Mouse (Mus musculus) neural tube, embryonic 12.5 days (tissue): ENCODE measurements around the gene Irak3. TPM values are rescaled to one million over a fixed set of nuclear protein-coding genes. Genes with fewer than 3 reads are reported as not detected.
A peak's percentile ranks its signal among the peaks of the same experiment; 100 is the strongest.

Experiments used
- ATAC-seq: fragments of 200-750 bp; cut with Nextera tagmentation; 2 replicates; pipeline ENCODE4 v1.8.0; 2017; ENCODE audit warnings: low read depth, mild to moderate bottlenecking, moderate TSS enrichment, moderate library complexity; ENCODE audit not compliant: low FRiP score
- H3K27ac ChIP-seq: fragments of 300-500 bp; sonication (generic); 2 replicates; pipeline ENCODE4 v1.5.1; 2016
- H3K27me3 ChIP-seq: fragments of 300-500 bp; sonication (generic); replicated peaks from 2 replicates; pipeline ENCODE4 v1.6.1; 2016; ENCODE audit warnings: mild to moderate bottlenecking
- H3K36me3 ChIP-seq: fragments of 300-500 bp; sonication (generic); 2 replicates; pipeline ENCODE4 v1.6.1; 2016; ENCODE audit warnings: mild to moderate bottlenecking
- H3K4me1 ChIP-seq: fragments of 300-500 bp; sonication (generic); 2 replicates; pipeline ENCODE4 v1.6.1; 2016
- H3K4me2 ChIP-seq: fragments of 300-500 bp; sonication (generic); replicated peaks from 2 replicates; pipeline ENCODE4 v1.6.1; 2016; ENCODE audit warnings: mild to moderate bottlenecking
- H3K4me3 ChIP-seq: fragments of 300-500 bp; sonication (generic); 2 replicates; pipeline ENCODE4 v1.5.1; 2016
- H3K9ac ChIP-seq: fragments of 300-500 bp; sonication (generic); 2 replicates; pipeline ENCODE4 v1.6.1; 2016; ENCODE audit warnings: mild to moderate bottlenecking
- H3K9me3 ChIP-seq: fragments of 300-500 bp; sonication (generic); 2 replicates; pipeline ENCODE4 v1.6.1; 2016; ENCODE audit warnings: mild to moderate bottlenecking
- WGBS: fragments of 180-500 bp; shearing (Covaris S2); methylation state at CpG from one replicate; pipeline ENCODE4 v1.1.7; 2016; 5-methylcytosine and 5-hydroxymethylcytosine counted together
- polyA plus RNA-seq: library from polyadenylated mRNA; unstranded; fragments of >200 nt; fragmentation: Nextera tagmentation; extraction: Ambion mirVana; gene quantifications from 2 replicates; pipeline ENCODE4 v1.2.1, GENCODE M21; 2016

Irak3 gene
- polyA plus RNA-seq, 1 experiment from 2014 or later = 0.79 TPM

DNA sequence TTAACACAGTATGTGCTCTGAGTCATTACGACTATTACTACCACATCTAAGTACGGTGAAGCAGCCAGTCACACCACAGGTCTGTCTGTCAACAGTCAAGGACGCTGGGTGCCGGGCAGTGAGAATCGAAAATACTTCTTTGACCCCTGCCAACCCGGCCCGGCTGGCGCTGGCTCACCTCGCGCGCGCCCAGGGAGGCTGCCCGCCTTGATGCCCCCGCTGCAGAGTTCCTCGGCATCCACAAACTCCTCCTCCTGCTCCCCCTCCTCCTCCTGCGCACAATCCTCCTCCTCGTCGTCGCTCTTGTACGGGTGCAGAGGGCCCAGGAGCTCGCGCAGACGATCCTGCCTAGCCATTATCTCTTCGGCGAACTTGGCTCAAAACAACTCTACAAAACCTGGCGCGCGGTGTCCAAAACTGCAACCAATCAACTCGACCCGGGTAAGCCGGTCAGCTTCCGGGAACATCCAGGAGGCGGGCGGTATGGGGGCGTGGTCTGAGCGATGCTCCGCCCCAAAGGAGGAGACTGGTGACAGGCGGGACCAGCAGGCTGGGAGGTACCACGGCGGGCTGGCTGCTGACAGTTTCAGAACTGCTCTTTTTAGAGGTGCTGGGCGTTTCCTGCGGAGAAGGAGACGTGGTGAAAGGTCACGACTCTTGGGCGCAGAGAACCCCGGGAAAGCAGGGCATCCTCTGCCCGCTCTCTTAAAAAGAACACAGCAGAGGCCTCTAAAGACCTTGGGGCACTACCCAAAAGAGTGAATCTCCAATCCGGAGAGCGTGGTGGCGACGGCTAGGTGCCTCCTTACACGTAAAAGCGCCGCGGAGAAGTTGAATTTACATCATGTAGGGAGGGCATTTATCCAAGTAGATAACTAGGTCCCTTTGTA, 89.2 kb downstream of the Irak3 start, which contains the start of gene Helb:
Gene Helb (minus strand): TSS at position 481 of the 890 bp plus-strand sequence.
- Histone ChIP-seq H3K9ac (peak within 1 kb of the TSS; percentile 64), H3K4me1 (0 out of 2 replicates have a peak, but pooled peaks cover 4% of the 10 kb centered on the region), H3K27ac (no peak within 1 kb of the TSS; the same call in 1 of the 2 replicates), H3K4me3 (peak within 1 kb of the TSS; percentile 71), H3K9me3 (no peaks in the 10 kb centered on the region), H3K36me3 (no peaks in the 10 kb centered on the region), H3K4me2 (peak within 1 kb of the TSS; percentile 83), H3K27me3 (no peaks in the 10 kb centered on the region)
- peak; percentile 100 for ATAC-seq
- 1% methylated on average over 55 of the region's 55 CpGs for WGBS

DNA sequence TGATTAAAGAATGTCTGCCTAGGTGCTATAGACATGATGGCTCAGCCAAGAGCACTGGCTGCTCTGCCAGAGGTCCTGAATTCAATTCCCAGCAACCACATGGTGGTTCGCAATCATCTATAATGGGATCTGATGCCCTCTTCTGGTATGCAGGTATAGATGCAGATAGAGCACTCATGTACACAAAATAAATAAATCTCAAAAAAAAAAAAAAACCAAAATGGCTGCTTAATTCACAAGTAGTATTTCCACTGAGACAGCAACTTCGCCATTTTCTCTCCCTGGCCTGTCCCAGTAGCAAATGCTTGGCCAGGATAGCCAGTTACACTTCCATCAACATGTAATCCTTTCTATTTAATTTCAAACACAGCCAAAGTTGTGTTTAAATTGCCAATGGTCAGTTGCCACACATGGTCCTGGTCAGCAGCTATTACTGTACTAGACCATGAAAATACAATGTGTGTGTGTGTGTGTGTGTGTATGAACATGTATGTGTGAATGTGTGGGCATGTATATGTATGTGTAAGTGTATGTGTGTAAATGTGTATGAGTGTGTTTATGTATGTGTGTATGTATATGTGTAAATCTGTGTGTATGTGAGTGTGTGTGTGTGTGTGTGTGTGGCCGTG, 90.1 kb downstream of the Irak3 start:
- Histone ChIP-seq H3K36me3 (0 out of 2 replicates have a peak, but pooled peaks cover 4% of the 10 kb centered on the region), H3K27ac (no peak overlapping the region), H3K9me3 (no peaks in the 10 kb centered on the region), H3K27me3 (no peaks in the 10 kb centered on the region), H3K4me1 (0 out of 2 replicates have a peak, but pooled peaks cover 4% of the 10 kb centered on the region), H3K4me3 (peak overlapping the region; percentile 71), H3K9ac (no peak overlapping the region), H3K4me2 (peak overlapping the region; percentile 83)
- 78% methylated on average over 3 of the region's 3 CpGs for WGBS
- ATAC-seq = no peak

DNA sequence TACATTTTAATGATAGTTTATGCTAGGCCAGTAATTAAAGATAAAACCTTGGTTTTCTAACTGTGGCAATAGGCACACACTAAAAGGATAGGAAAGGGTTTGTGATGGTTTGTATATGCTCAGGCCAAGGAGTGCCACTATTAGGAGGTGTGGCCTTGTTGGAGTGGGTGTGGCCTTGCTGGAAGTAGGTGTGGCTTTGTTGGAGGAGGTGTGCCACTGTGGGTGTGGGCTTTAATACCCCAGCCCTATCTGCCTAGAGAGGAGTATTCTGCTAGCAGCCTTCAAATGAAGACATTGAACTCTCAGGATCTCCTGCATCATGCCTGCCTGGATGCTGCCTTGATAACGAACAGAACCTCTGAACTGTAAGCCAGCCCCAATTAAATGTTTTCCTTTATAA, 101.1 kb downstream of the Irak3 start:
- Histone ChIP-seq H3K9ac (no peak overlapping the region), H3K4me1 (no peaks in the 10 kb centered on the region), H3K4me3 (no peak overlapping the region), H3K9me3 (no peaks in the 10 kb centered on the region), H3K36me3 (peaks cover 20% of the 10 kb centered on the region), H3K4me2 (no peak overlapping the region), H3K27ac (no peak overlapping the region), H3K27me3 (no peaks in the 10 kb centered on the region)
- WGBS = 95% methylated on average over 1 of the region's 1 CpGs
- no peak for ATAC-seq

DNA sequence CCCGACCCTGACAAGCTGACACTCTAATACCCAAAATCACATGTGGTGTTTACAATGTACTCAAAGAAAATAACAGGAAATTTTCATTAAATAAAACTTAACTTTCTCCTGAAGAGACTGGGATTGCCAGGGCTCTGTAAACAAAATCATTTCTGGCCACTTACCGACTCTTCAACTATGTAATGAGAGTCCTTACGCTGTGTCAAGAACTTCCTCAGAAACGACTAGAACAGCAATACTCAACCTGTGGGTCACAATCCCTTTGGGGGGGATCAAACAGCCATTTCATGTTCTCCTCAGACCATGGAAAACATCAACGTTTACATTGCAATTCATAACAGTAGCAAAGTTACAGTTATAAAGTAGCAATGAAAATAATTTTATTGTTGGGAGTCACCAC, 104.4 kb downstream of the Irak3 start:
- no peak overlapping the region for H3K4me3 ChIP-seq
- no peaks in the 10 kb centered on the region for H3K9me3 ChIP-seq
- H3K4me2 ChIP-seq = no peak overlapping the region
- WGBS = 91% methylated on average over 5 of the region's 5 CpGs
- ATAC-seq = no peak
- peaks cover 19% of the 10 kb centered on the region for H3K36me3 ChIP-seq
- no peak overlapping the region for H3K9ac ChIP-seq
- no peak overlapping the region for H3K27ac ChIP-seq
- no peaks in the 10 kb centered on the region for H3K4me1 ChIP-seq
- H3K27me3 ChIP-seq = no peaks in the 10 kb centered on the region

DNA sequence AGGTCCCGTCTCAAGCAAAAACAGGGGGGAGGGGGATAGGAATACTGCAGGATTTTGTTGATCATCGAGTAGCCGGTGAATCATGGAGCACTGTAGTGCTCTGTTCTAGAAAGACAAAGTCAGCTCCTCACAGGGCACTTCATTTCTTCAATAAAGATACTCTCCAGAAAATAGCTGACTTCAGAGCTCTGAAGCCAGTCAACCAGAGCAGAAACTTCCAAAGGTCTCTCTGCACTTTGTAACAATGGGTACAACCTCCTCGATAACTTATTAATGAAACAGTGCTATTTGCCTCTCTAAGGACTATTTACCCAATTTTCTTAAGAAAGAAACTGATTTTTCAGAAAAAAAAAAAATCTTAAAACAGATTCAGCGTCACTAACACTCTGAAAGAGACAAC, 106.2 kb downstream of the Irak3 start:
- Histone ChIP-seq H3K36me3 (peaks cover 25% of the 10 kb centered on the region), H3K4me1 (no peaks in the 10 kb centered on the region), H3K9me3 (no peaks in the 10 kb centered on the region), H3K4me3 (no peak overlapping the region), H3K4me2 (no peak overlapping the region), H3K9ac (no peak overlapping the region), H3K27me3 (no peaks in the 10 kb centered on the region), H3K27ac (no peak overlapping the region)
- no peak for ATAC-seq
- WGBS = 96% methylated on average over 5 of the region's 5 CpGs

DNA sequence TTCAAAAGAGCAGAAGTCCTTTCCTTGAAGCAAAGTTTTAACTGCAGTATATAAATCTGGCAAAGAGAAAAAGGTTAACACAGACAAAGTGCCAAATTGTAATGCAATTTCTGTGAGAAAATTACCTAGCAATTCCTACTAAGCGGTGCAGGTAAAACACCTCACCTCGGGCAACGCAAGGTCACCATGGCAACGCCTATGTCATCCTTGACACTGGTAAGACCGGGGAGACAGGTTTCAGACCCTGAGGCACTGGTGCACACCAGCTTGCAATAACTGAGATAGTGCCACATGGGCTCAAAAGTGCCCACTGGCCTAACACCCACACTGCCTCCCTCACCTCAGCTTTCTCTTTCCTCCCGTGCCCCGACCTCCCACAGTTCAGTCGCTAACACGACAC, 106.8 kb downstream of the Irak3 start:
- 95% methylated on average over 9 of the region's 9 CpGs for WGBS
- Histone ChIP-seq H3K9me3 (no peaks in the 10 kb centered on the region), H3K4me1 (no peaks in the 10 kb centered on the region), H3K36me3 (peaks cover 25% of the 10 kb centered on the region), H3K9ac (no peak overlapping the region), H3K27me3 (no peaks in the 10 kb centered on the region), H3K27ac (no peak overlapping the region), H3K4me3 (no peak overlapping the region), H3K4me2 (no peak overlapping the region)
- ATAC-seq = no peak

DNA sequence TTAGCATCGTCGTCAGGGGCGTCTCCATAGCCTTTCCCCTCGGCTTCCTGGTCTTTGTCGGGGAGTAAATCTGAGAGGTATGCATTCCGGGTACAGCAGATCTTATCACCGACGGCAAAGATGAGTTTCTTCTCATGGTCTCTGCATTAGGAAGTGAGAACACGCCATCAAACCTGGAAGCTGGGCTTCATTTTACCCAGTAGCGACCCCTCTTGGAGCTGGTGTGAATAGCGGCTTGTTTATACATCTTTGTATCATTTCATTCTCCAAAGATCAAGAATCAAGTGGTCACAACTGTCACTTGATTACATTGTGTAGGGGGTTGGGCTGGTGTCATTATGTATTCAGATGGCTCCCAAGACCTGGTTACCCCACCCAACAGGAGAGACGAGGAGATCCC, 109.4 kb downstream of the Irak3 start:
- H3K9ac ChIP-seq = no peak overlapping the region
- H3K9me3 ChIP-seq = no peaks in the 10 kb centered on the region
- H3K4me2 ChIP-seq = no peak overlapping the region
- 91% methylated on average over 12 of the region's 12 CpGs for WGBS
- H3K27ac ChIP-seq = no peak overlapping the region
- no peak for ATAC-seq
- H3K4me3 ChIP-seq = no peak overlapping the region
- no peaks in the 10 kb centered on the region for H3K4me1 ChIP-seq
- H3K36me3 ChIP-seq = peaks cover 48% of the 10 kb centered on the region
- no peaks in the 10 kb centered on the region for H3K27me3 ChIP-seq

Other genes with a start within 250 kb of the Irak3 start
- 3.9 and 4.2 TPM in 2 replicates for gene Helb, start 89.1 kb downstream of the Irak3 start, polyA plus RNA-seq
- 81.7 and 89.6 TPM in 2 replicates for gene Tmbim4, start 540 bp downstream of the Irak3 start, polyA plus RNA-seq
- 51.3 and 51.9 TPM in 2 replicates for gene Llph, start 24.9 kb upstream of the Irak3 start, polyA plus RNA-seq